Mouse (Mus musculus) CH12.LX (cell line): ENCODE data around the gene Grwd1.

Experiments used
- EP300 ChIP-seq: IDR thresholded peaks from 2 replicates; pipeline ENCODE4 v1.6.1; 2011; ENCODE audit warnings: low read length, improper control_type of control experiment
- MYC ChIP-seq: IDR thresholded peaks from 2 replicates; pipeline ENCODE4 v1.6.1; 2011; ENCODE audit warnings: low read depth, mild to moderate bottlenecking, improper control_type of control experiment, low read length
- NELFE ChIP-seq: IDR thresholded peaks from 2 replicates; pipeline ENCODE4 v1.6.1; 2011; ENCODE audit warnings: low read depth, low read length, improper control_type of control experiment

GRCm38 (mm10) chr7:45787642-45788041 is 43.1 kb downstream of the Grwd1 start:
- TF ChIP-seq EP300 (no peak), NELFE (no peak), MYC (no peak)
